Mouse (Mus musculus) forebrain, embryonic 12.5 days (tissue): ENCODE data around the gene Sec24b. TPM values are rescaled to one million over a fixed set of nuclear protein-coding genes. Genes with fewer than 3 reads are reported as not detected.

Source experiments
- ATAC-seq: fragments of 200-750 bp; cut with Nextera tagmentation; 2 replicates; pipeline ENCODE4 v1.8.0; 2017; ENCODE audit warnings: moderate TSS enrichment; ENCODE audit not compliant: low FRiP score
- H3K27ac ChIP-seq: fragments of 300-500 bp; sonication (generic); 2 replicates; pipeline ENCODE4 v1.5.1; 2016; ENCODE audit warnings: mild to moderate bottlenecking
- H3K27me3 ChIP-seq: fragments of 300-500 bp; sonication (generic); 2 replicates; pipeline ENCODE4 v1.6.1; 2016; ENCODE audit warnings: mild to moderate bottlenecking
- H3K36me3 ChIP-seq: fragments of 300-500 bp; sonication (generic); replicated peaks from 2 replicates; pipeline ENCODE4 v1.6.1; 2016; ENCODE audit warnings: mild to moderate bottlenecking
- H3K4me1 ChIP-seq: fragments of 300-500 bp; sonication (generic); 2 replicates; pipeline ENCODE4 v1.6.1; 2016
- H3K4me2 ChIP-seq: fragments of 300-500 bp; sonication (generic); 2 replicates; pipeline ENCODE4 v1.6.1; 2016; ENCODE audit warnings: mild to moderate bottlenecking, moderate library complexity
- H3K4me3 ChIP-seq: fragments of 300-500 bp; sonication (generic); replicated peaks from 2 replicates; pipeline ENCODE4 v1.5.1; 2016; ENCODE audit warnings: mild to moderate bottlenecking
- H3K9ac ChIP-seq: fragments of 300-500 bp; sonication (generic); 2 replicates; pipeline ENCODE4 v1.6.1; 2016; ENCODE audit warnings: mild to moderate bottlenecking
- H3K9me3 ChIP-seq: fragments of 300-500 bp; sonication (generic); 2 replicates; pipeline ENCODE4 v1.6.1; 2016
- WGBS: fragments of 180-500 bp; shearing (Covaris S2); methylation state at CpG from one replicate; pipeline ENCODE4 v1.1.7; 2016; 5-methylcytosine and 5-hydroxymethylcytosine counted together
- polyA plus RNA-seq: library from polyadenylated mRNA; unstranded; fragments of >200 nt; fragmentation: Nextera tagmentation; extraction: Ambion mirVana; gene quantifications from 2 replicates; pipeline ENCODE4 v1.2.1, GENCODE M21; 2016

The Sec24b gene
- polyA plus RNA-seq, 1 experiment from 2014 or later = 33.7 TPM

GRCm38 (mm10) chr3:130052541-130053298 lies 8.6 kb downstream of the Sec24b start:
- H3K27ac ChIP-seq = no peak overlapping the region
- H3K9ac ChIP-seq = no peak overlapping the region
- peaks cover 7% of the 10 kb centered on the region; the same call in 1 of the 2 replicates for H3K36me3 ChIP-seq
- H3K4me1 ChIP-seq = peaks cover 19% of the 10 kb centered on the region
- 80% methylated on average over 6 of the region's 6 CpGs for WGBS
- H3K9me3 ChIP-seq = no peaks in the 10 kb centered on the region
- no peak overlapping the region for H3K4me3 ChIP-seq
- H3K4me2 ChIP-seq = no peak overlapping the region
- ATAC-seq = no peak
- H3K27me3 ChIP-seq = no peaks in the 10 kb centered on the region

- no peak overlapping the region for H3K4me2 ChIP-seq
- peaks cover 13% of the 10 kb centered on the region for H3K4me1 ChIP-seq
- no peaks in the 10 kb centered on the region for H3K27me3 ChIP-seq
- no peak overlapping the region for H3K9ac ChIP-seq
- no peak for ATAC-seq
- 89% methylated on average over 8 of the region's 8 CpGs for WGBS
- no peaks in the 10 kb centered on the region for H3K9me3 ChIP-seq
- peaks cover 7% of the 10 kb centered on the region; the same call in 1 of the 2 replicates for H3K36me3 ChIP-seq
- H3K27ac ChIP-seq = no peak overlapping the region
- no peak overlapping the region for H3K4me3 ChIP-seq
Observed at GRCm38 (mm10) chr3:130052116-130052515, 9.2 kb downstream of the Sec24b start.

GRCm38 (mm10) chr3:130040711-130041110 lies 20.6 kb downstream of the Sec24b start:
- WGBS = 96% methylated on average over 5 of the region's 5 CpGs

GRCm38 (mm10) chr3:130040017-130040416 lies 21.3 kb downstream of the Sec24b start:
- Histone ChIP-seq H3K9ac (no peak overlapping the region), H3K27ac (no peak overlapping the region), H3K36me3 (peaks cover 52% of the 10 kb centered on the region), H3K4me3 (no peak overlapping the region), H3K4me2 (no peak overlapping the region), H3K9me3 (peaks cover 6% of the 10 kb centered on the region), H3K4me1 (no peaks in the 10 kb centered on the region), H3K27me3 (no peaks in the 10 kb centered on the region)
- no peak for ATAC-seq
- 92% methylated on average over 4 of the region's 4 CpGs for WGBS

More at GRCm38 (mm10) chr3:130040711-130041110, 20.6 kb downstream of the Sec24b start:
- Histone ChIP-seq H3K36me3 (peaks cover 45% of the 10 kb centered on the region), H3K4me3 (no peak overlapping the region), H3K4me1 (no peaks in the 10 kb centered on the region), H3K4me2 (no peak overlapping the region), H3K27me3 (no peaks in the 10 kb centered on the region), H3K9me3 (peaks cover 6% of the 10 kb centered on the region), H3K9ac (no peak overlapping the region), H3K27ac (no peak overlapping the region)
- no peak for ATAC-seq

GRCm38 (mm10) chr3:130028741-130029140 lies 32.6 kb downstream of the Sec24b start:
- no peaks in the 10 kb centered on the region for H3K9me3 ChIP-seq
- H3K4me1 ChIP-seq = no peaks in the 10 kb centered on the region
- H3K4me3 ChIP-seq = no peak overlapping the region
- no peak overlapping the region for H3K27ac ChIP-seq
- 92% methylated on average over 5 of the region's 5 CpGs for WGBS
- ATAC-seq = no peak
- H3K9ac ChIP-seq = no peak overlapping the region
- no peak overlapping the region for H3K4me2 ChIP-seq
- peaks cover 60% of the 10 kb centered on the region for H3K36me3 ChIP-seq
- no peaks in the 10 kb centered on the region for H3K27me3 ChIP-seq

GRCm38 (mm10) chr3:130026181-130026580 lies 35.2 kb downstream of the Sec24b start:
- H3K9ac ChIP-seq = no peak overlapping the region
- 87% methylated on average over 10 of the region's 10 CpGs for WGBS
- no peaks in the 10 kb centered on the region for H3K9me3 ChIP-seq
- H3K4me2 ChIP-seq = no peak overlapping the region
- no peaks in the 10 kb centered on the region for H3K4me1 ChIP-seq
- no peaks in the 10 kb centered on the region for H3K27me3 ChIP-seq
- H3K36me3 ChIP-seq = peaks cover 52% of the 10 kb centered on the region
- no peak overlapping the region for H3K4me3 ChIP-seq
- ATAC-seq = 0 out of 2 replicates have a peak, but pooled peaks have one; percentile 30
- no peak overlapping the region for H3K27ac ChIP-seq

GRCm38 (mm10) chr3:130025556-130025955 lies 35.8 kb downstream of the Sec24b start:
- 92% methylated on average over 8 of the region's 8 CpGs for WGBS
- Histone ChIP-seq H3K36me3 (peaks cover 48% of the 10 kb centered on the region), H3K9me3 (no peaks in the 10 kb centered on the region), H3K4me2 (no peak overlapping the region), H3K9ac (no peak overlapping the region), H3K27ac (no peak overlapping the region), H3K27me3 (no peaks in the 10 kb centered on the region), H3K4me1 (no peaks in the 10 kb centered on the region), H3K4me3 (no peak overlapping the region)
- no peak for ATAC-seq

GRCm38 (mm10) chr3:130012943-130013342 lies 48.4 kb downstream of the Sec24b start:
- Histone ChIP-seq H3K4me2 (no peak overlapping the region), H3K36me3 (peaks cover 14% of the 10 kb centered on the region), H3K9ac (no peak overlapping the region), H3K27me3 (no peaks in the 10 kb centered on the region), H3K4me3 (no peak overlapping the region), H3K27ac (no peak overlapping the region), H3K4me1 (no peaks in the 10 kb centered on the region), H3K9me3 (no peaks in the 10 kb centered on the region)
- ATAC-seq = no peak
- 80% methylated on average over 2 of the region's 2 CpGs for WGBS

- peaks cover 26% of the 10 kb centered on the region for H3K36me3 ChIP-seq
- no peak overlapping the region for H3K4me3 ChIP-seq
- ATAC-seq = no peak
Observed at GRCm38 (mm10) chr3:130011236-130011635, 50.1 kb downstream of the Sec24b start.

GRCm38 (mm10) chr3:130006141-130006540 lies 55.2 kb downstream of the Sec24b start:
- H3K27me3 ChIP-seq = no peaks in the 10 kb centered on the region
- H3K4me2 ChIP-seq = no peak overlapping the region
- H3K4me3 ChIP-seq = no peak overlapping the region
- peaks cover 63% of the 10 kb centered on the region for H3K36me3 ChIP-seq
- 94% methylated on average over 7 of the region's 7 CpGs for WGBS
- ATAC-seq = no peak
- H3K27ac ChIP-seq = no peak overlapping the region
- no peaks in the 10 kb centered on the region for H3K4me1 ChIP-seq
- H3K9ac ChIP-seq = no peak overlapping the region
- H3K9me3 ChIP-seq = no peaks in the 10 kb centered on the region

More at GRCm38 (mm10) chr3:130011236-130011635, 50.1 kb downstream of the Sec24b start:
- H3K27ac ChIP-seq = no peak overlapping the region
- WGBS = 92% methylated on average over 1 of the region's 1 CpGs
- H3K4me1 ChIP-seq = no peaks in the 10 kb centered on the region
- no peak overlapping the region for H3K9ac ChIP-seq
- H3K4me2 ChIP-seq = no peak overlapping the region
- H3K9me3 ChIP-seq = no peaks in the 10 kb centered on the region
- H3K27me3 ChIP-seq = no peaks in the 10 kb centered on the region

- H3K9ac ChIP-seq = no peak overlapping the region
- H3K27me3 ChIP-seq = no peaks in the 10 kb centered on the region
- no peaks in the 10 kb centered on the region for H3K4me1 ChIP-seq
- WGBS = 96% methylated on average over 11 of the region's 11 CpGs
- no peak for ATAC-seq
- H3K4me3 ChIP-seq = no peak overlapping the region
- H3K27ac ChIP-seq = no peak overlapping the region
- peaks cover 80% of the 10 kb centered on the region for H3K36me3 ChIP-seq
- H3K4me2 ChIP-seq = no peak overlapping the region
- H3K9me3 ChIP-seq = no peaks in the 10 kb centered on the region
Observed at GRCm38 (mm10) chr3:130000926-130001325, 60.4 kb downstream of the Sec24b start.

- WGBS = 93% methylated on average over 6 of the region's 6 CpGs
- no peak overlapping the region for H3K4me2 ChIP-seq
- no peak overlapping the region for H3K4me3 ChIP-seq
- H3K4me1 ChIP-seq = no peaks in the 10 kb centered on the region
- H3K9ac ChIP-seq = no peak overlapping the region
- peaks cover 83% of the 10 kb centered on the region for H3K36me3 ChIP-seq
- ATAC-seq = no peak
- H3K27me3 ChIP-seq = no peaks in the 10 kb centered on the region
- H3K9me3 ChIP-seq = no peaks in the 10 kb centered on the region
- no peak overlapping the region for H3K27ac ChIP-seq
Observed at GRCm38 (mm10) chr3:129998526-129998925, 62.8 kb downstream of the Sec24b start.

- Histone ChIP-seq H3K4me2 (no peak overlapping the region), H3K27ac (no peak overlapping the region), H3K4me3 (no peak overlapping the region), H3K9me3 (no peaks in the 10 kb centered on the region), H3K27me3 (no peaks in the 10 kb centered on the region), H3K36me3 (peaks cover 85% of the 10 kb centered on the region), H3K9ac (no peak overlapping the region), H3K4me1 (no peaks in the 10 kb centered on the region)
- WGBS = 86% methylated on average over 7 of the region's 7 CpGs
- no peak for ATAC-seq
Observed at GRCm38 (mm10) chr3:129998001-129998400, 63.4 kb downstream of the Sec24b start.
